Comparison of ENCODE assay signal across 8 mouse cellular contexts in the genomic region with DNA sequence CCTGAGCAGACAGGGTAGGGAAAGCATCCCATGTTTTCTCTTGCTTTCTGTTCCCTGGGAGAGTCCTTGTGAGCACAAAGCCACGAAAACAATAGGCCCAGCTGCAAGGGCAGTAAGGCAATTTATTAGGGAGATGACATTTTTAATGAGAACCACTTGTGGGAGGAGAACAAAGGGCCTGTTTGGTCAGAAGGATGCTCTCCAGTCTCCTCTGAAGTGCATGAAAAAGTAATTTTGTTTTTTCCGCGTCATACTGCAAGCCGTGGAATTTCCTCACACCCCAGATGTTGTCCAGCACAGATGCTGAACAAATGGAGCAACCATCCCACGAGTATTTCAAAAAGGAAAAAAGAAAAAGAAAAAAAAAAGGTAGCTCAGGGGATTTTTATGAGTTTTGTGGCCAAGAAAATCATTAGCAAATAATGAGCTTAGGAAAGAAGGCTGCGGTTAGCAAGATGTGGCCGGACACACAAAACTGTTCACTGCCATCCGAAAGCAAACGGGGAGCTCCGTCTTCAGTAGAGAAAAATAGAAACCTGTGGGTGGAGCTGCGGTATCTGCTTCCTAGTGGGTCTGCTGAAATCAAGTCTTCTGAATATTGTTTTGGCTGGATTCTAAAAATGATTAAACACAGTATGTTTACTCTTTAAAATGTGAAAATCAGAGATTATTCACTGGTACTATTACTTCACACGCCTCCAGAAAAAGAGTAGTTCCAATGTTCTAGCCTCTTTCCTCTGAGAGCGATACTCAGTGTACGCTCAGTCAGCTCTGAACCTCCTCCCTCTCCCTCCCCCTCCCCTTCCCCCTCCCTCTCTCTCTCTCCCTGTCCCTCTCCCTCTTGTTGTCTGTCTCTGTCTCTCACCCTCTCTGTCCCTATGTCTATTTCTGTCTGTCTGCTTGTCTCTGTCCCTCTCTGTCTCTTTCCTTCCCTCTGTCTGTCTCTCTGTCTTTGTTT.
A peak's percentile ranks its signal among the peaks of the same experiment; 100 is the strongest.
DNase-seq lines count a peak whose midpoint lies in the region; ATAC-seq lines count a peak whose summit lies in the region.

No protein-coding gene starts in this region.

- no peaks in the 10 kb centered on the region for H3K36me3 ChIP-seq in heart, embryonic 14.5 days (ENCODE audit: control insufficient read depth, insufficient read depth, low read length)
- H3K36me3 ChIP-seq in midbrain, embryonic 11.5 days (ENCODE audit: control insufficient read depth, insufficient read depth, low read length): no peaks in the 10 kb centered on the region

- no peak for ATAC-seq in heart, embryonic 14.5 days (ENCODE audit: insufficient number of reproducible peaks, insufficient read depth, low FRiP score, low read depth)
- no peak for ATAC-seq in midbrain, embryonic 11.5 days (ENCODE audit: low FRiP score)
- no peak for ATAC-seq in megakaryocyte-erythroid progenitor cell, adult 5-6 weeks (replicated peaks; ENCODE audit: low FRiP score, low TSS enrichment, poor library complexity, severe bottlenecking)

- no peak overlapping the region for H3K27ac ChIP-seq in heart, embryonic 14.5 days (replicated peaks in 1 of 2; ENCODE audit: control insufficient read depth in 1 of 2, insufficient read depth in 1 of 2, low read depth in 2 of 2, low read length in 2 of 2)
- H3K27ac ChIP-seq in midbrain, embryonic 11.5 days (ENCODE audit: low read depth, low read length): no peak overlapping the region

- peak; percentile 6 for DNase-seq in kidney, postnatal 14 days
- DNase-seq in kidney, postnatal 25 days: no peak
- DNase-seq in embryo, embryonic 11 days: peak; percentile 71
- DNase-seq in midbrain, embryonic 11.5 days (ENCODE audit: low spot score, missing footprints): peak; percentile 88
- no peak for DNase-seq in cerebellum, adult 8-10 months
- no peak for DNase-seq in adrenal gland, adult 2 months

- H3K4me2 ChIP-seq in heart, embryonic 14.5 days (ENCODE audit: low read length): 0 out of 2 replicates have a peak overlapping the region, but pooled peaks have one; percentile 6
- no peak overlapping the region for H3K4me2 ChIP-seq in midbrain, embryonic 11.5 days

- no peaks in the 10 kb centered on the region for H3K27me3 ChIP-seq in heart, embryonic 14.5 days (ENCODE audit: control insufficient read depth, insufficient read depth, low read length)
- no peaks in the 10 kb centered on the region for H3K27me3 ChIP-seq in midbrain, embryonic 11.5 days (ENCODE audit: control insufficient read depth, insufficient read depth, low read length)

- no peak overlapping the region for H3K9ac ChIP-seq in heart, embryonic 14.5 days (ENCODE audit: low read length)
- H3K9ac ChIP-seq in midbrain, embryonic 11.5 days (ENCODE audit: low read length): no peak overlapping the region

- no peak overlapping the region for H3K4me3 ChIP-seq in heart, embryonic 14.5 days (ENCODE audit: control insufficient read depth in 1 of 2, insufficient read depth in 1 of 2, low read depth in 1 of 2, low read length in 2 of 2)
- no peak overlapping the region for H3K4me3 ChIP-seq in midbrain, embryonic 11.5 days (ENCODE audit: low read depth, low read length)

- H3K4me1 ChIP-seq in heart, embryonic 14.5 days (ENCODE audit: control insufficient read depth in 2 of 2, insufficient read depth in 2 of 2, low read length in 2 of 2): peaks cover 0 to 2% of the 10 kb centered on the region in 2 experiments; a peak in 1 of 4 replicates
- H3K4me1 ChIP-seq in midbrain, embryonic 11.5 days (ENCODE audit: control insufficient read depth, insufficient read depth, low read length): peaks cover 7% of the 10 kb centered on the region

- H3K9me3 ChIP-seq in heart, embryonic 14.5 days (ENCODE audit: control insufficient read depth, low read length): no peaks in the 10 kb centered on the region
- no peaks in the 10 kb centered on the region for H3K9me3 ChIP-seq in midbrain, embryonic 11.5 days (ENCODE audit: control insufficient read depth, low read length)

- WGBS in heart, embryonic 14.5 days: 62% methylated on average over 14 of the region's 14 CpGs
- 53% methylated on average over 14 of the region's 14 CpGs for WGBS in midbrain, embryonic 11.5 days

Comparison
In these comparisons a context has a peak if more than half of its experiments do, and no peak if none do; other contexts are left out.
1. DNase-seq: peak in kidney, postnatal 14 days (single experiment), embryo, embryonic 11 days (single experiment) and midbrain, embryonic 11.5 days (single experiment); none in kidney, postnatal 25 days (0 of 2), cerebellum, adult 8-10 months (single experiment) and adrenal gland, adult 2 months (single experiment).